ENCODE assay signal across 9 mouse cellular contexts in genomic region chr15:43758256-43758655, GRCm38 (mm10).
DNase-seq lines count a peak whose midpoint lies in the region; ATAC-seq and TF ChIP-seq lines count a peak whose summit lies in the region.
"Had no signal": no experiment of that assay in that cellular context is flagged by ENCODE, and none has a peak within 500 bp of the region (broad histone marks: within the 10 kb centered on the region; RNA-seq: fewer than 3 reads in every experiment).

No protein-coding gene starts in this region.

- no peaks in the 10 kb centered on the region for H3K36me3 ChIP-seq in limb, embryonic 14.5 days (ENCODE audit: control insufficient read depth, insufficient read depth, low read length)
- no peaks in the 10 kb centered on the region for H3K36me3 ChIP-seq in limb, embryonic 10.5 days
- no peaks in the 10 kb centered on the region for H3K36me3 ChIP-seq in forebrain, embryonic 16.5 days (ENCODE audit: control insufficient read depth, insufficient read depth)
- H3K36me3 ChIP-seq: limb, embryonic 12.5 days had no signal

- no peaks in the 10 kb centered on the region for H3K4me1 ChIP-seq in limb, embryonic 14.5 days (ENCODE audit: control insufficient read depth, insufficient read depth, low read length)
- no peaks in the 10 kb centered on the region for H3K4me1 ChIP-seq in limb, embryonic 10.5 days
- no peaks in the 10 kb centered on the region for H3K4me1 ChIP-seq in forebrain, embryonic 16.5 days (replicated peaks; ENCODE audit: control insufficient read depth, insufficient read depth, low read length)
- H3K4me1 ChIP-seq: limb, embryonic 12.5 days had no signal

- no peak overlapping the region for H3K9ac ChIP-seq in limb, embryonic 14.5 days (ENCODE audit: low read depth, low read length, severe bottlenecking)
- H3K9ac ChIP-seq in forebrain, embryonic 16.5 days (replicated peaks; ENCODE audit: low read depth, low read length): no peak overlapping the region
- H3K9ac ChIP-seq: limb, embryonic 12.5 days had no signal

- DNase-seq in frontal cortex, postnatal 10 days (ENCODE audit: low spot score in 2 of 2): no peak
- DNase-seq in limb, embryonic 14.5 days (ENCODE audit: low spot score): peak; percentile 74
- DNase-seq in limb, embryonic 10.5 days (ENCODE audit: low spot score): no peak
- peak; percentile 42 for DNase-seq in MEL-GATA-1-ER (ENCODE audit: extremely low read depth, low read depth)
- no peak for DNase-seq in spleen, postnatal 36 days (ENCODE audit: low spot score in 2 of 2)

- 17% methylated on average over 3 of the region's 3 CpGs for WGBS in limb, embryonic 14.5 days
- 27% methylated on average over 3 of the region's 3 CpGs for WGBS in limb, embryonic 10.5 days
- WGBS in forebrain, embryonic 16.5 days: 20% methylated on average over 3 of the region's 3 CpGs

- H3K4me2 ChIP-seq in limb, embryonic 14.5 days (replicated peaks; ENCODE audit: low read depth, low read length, severe bottlenecking): no peak overlapping the region
- H3K4me2 ChIP-seq in forebrain, embryonic 16.5 days (ENCODE audit: low read length): no peak overlapping the region
- H3K4me2 ChIP-seq: limb, embryonic 12.5 days had no signal

- no peak for TF ChIP-seq POLR2A in limb, embryonic 14.5 days (IDR thresholded peaks at IDR 0.05; ENCODE audit: borderline replicate concordance, extremely low read depth, insufficient read depth, insufficient read length)

- no peak overlapping the region for H3K4me3 ChIP-seq in limb, embryonic 14.5 days (replicated peaks; ENCODE audit: low read length)
- no peak overlapping the region for H3K4me3 ChIP-seq in limb, embryonic 10.5 days
- H3K4me3 ChIP-seq in forebrain, embryonic 16.5 days (replicated peaks; ENCODE audit: low read length): no peak overlapping the region
- H3K4me3 ChIP-seq: limb, embryonic 12.5 days had no signal

- ATAC-seq in frontal cortex, adult (ENCODE audit: low TSS enrichment): peak; percentile 90
- ATAC-seq in limb, embryonic 14.5 days (ENCODE audit: low FRiP score, low read depth): no peak
- peak; percentile 28; the same call in 1 of the 2 replicates for ATAC-seq in forebrain, embryonic 16.5 days
- ATAC-seq in erythroblast, adult 5-6 weeks (replicated peaks; ENCODE audit: low FRiP score, poor library complexity, severe bottlenecking): no peak

- no peaks in the 10 kb centered on the region for H3K9me3 ChIP-seq in limb, embryonic 14.5 days (ENCODE audit: control insufficient read depth, low read length)
- no peaks in the 10 kb centered on the region for H3K9me3 ChIP-seq in limb, embryonic 10.5 days (replicated peaks)
- no peaks in the 10 kb centered on the region for H3K9me3 ChIP-seq in forebrain, embryonic 16.5 days (ENCODE audit: control insufficient read depth, low read length)
- H3K9me3 ChIP-seq: limb, embryonic 12.5 days had no signal

- H3K27ac ChIP-seq in limb, embryonic 14.5 days (replicated peaks; ENCODE audit: low read depth, low read length): no peak overlapping the region
- no peak overlapping the region for H3K27ac ChIP-seq in limb, embryonic 10.5 days
- no peak overlapping the region for H3K27ac ChIP-seq in forebrain, embryonic 16.5 days (ENCODE audit: low read length)
- H3K27ac ChIP-seq: limb, embryonic 12.5 days had no signal

- no peaks in the 10 kb centered on the region for H3K27me3 ChIP-seq in limb, embryonic 14.5 days (ENCODE audit: control insufficient read depth, insufficient read depth, low read length)
- H3K27me3 ChIP-seq in limb, embryonic 10.5 days (ENCODE audit: low read depth, poor library complexity, severe bottlenecking): no peaks in the 10 kb centered on the region
- H3K27me3 ChIP-seq in forebrain, embryonic 16.5 days (replicated peaks; ENCODE audit: control insufficient read depth, insufficient read depth, low read length): no peaks in the 10 kb centered on the region
- H3K27me3 ChIP-seq: limb, embryonic 12.5 days had no signal

Comparison
In these comparisons a context has a peak if more than half of its experiments do, and no peak if none do; other contexts are left out.
1. DNase-seq: peak in limb, embryonic 14.5 days (single experiment) and MEL-GATA-1-ER (single experiment); none in frontal cortex, postnatal 10 days (0 of 2), limb, embryonic 10.5 days (single experiment) and spleen, postnatal 36 days (0 of 2).
2. ATAC-seq: peak in frontal cortex, adult (single experiment) and forebrain, embryonic 16.5 days (single experiment); none in limb, embryonic 14.5 days (single experiment) and erythroblast, adult 5-6 weeks (single experiment).